Mouse (Mus musculus): ENCODE measurements around the gene Hmg20b.

Gene Hmg20b

GRCm38 (mm10) chr10:81304597-81305238 lies 45.6 kb downstream of the Hmg20b start:
- no peak for DNase-seq (ENCODE audit: low read depth)

DNA sequence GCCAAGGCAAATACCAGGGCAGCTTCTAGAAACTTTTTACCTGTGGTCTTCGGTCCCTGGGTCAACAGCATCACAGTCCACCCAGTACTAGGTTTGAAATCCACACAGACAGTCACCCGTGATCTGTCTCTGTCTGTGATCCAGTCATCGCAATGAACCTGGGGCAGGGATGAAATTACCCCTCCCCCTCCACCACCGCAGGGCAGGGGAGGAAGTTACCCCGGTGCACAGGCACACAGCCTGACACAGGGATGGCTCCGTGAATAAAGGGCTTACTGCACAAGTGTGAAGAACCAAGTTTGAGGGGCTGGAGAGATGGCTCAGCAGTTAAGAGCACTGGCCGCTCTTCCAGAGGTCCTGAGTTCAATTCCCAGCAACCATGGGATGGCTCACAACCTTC lies 46.5 kb downstream of the Hmg20b start:
- no peak for DNase-seq (ENCODE audit: low read depth)

- no peak for DNase-seq (ENCODE audit: low read depth)
These were observed 47.0 kb downstream of the Hmg20b start for GRCm38 (mm10) chr10:81303258-81303657.

DNA sequence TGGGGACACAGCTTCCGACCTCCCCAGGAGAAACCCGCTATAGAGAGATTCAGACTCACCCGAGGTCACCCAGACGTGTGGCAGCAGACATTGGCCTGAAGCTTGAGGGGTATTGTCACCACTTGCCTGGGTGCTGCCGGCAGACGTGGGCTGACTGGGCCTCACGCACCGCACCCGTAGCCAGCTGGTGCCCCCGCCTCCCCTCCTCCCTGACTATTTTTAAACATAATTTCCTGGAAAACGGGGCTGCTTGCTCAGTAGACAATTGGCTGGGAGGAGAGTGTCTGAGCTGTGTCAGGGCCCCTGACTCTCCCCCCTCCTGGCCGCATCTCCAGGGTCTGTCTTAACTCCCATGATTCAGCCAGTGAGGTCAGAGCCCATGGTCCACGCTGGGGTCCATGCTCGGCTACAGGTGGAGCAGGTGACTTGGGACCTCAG lies 47.5 kb downstream of the Hmg20b start:
- no peak for DNase-seq (ENCODE audit: low read depth)

DNA sequence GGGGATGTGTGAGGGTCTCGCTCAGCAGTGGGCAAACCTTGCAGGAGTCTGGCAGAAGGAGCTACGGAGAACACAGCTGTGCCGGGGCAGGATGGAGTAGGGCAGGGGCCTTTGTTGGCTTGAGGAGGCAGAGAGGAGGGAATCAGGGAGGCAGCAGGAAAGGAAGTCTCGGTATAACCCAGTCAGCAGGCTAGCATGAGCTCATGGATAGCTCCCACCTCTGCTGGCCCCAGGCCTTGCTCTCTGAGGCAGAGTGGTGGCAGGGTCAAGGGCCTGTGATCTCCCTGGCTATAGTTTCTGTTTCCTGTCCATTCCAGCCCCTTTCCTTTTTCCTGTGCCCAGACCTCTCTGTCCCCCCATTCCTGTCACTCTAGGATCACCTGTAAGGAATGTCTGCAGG lies 48.0 kb downstream of the Hmg20b start:
- DNase-seq (ENCODE audit: low read depth) = no peak

DNA sequence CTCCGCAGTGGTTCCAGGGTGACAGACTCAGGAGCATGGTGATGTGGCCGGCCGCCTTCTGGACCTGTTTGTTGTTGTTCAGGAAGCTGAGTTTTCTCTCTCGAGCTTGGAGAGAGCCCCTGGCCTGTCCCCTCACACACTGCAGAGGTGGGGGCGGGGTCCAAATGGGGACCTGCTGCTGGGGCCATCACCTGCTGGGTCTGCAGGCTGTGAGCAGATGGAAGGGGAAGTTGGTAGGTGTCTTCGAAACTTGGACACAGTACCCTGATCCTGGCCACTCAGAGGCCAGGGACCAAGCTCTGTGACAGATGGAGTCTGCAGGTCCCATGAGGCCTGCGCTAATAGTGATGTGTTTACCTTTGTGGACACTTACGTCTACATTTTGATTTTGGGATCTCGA lies 49.0 kb downstream of the Hmg20b start:
- DNase-seq (ENCODE audit: low read depth) = no peak

GRCm38 (mm10) chr10:81300352-81300907 lies 49.9 kb downstream of the Hmg20b start:
- no peak for DNase-seq (ENCODE audit: low read depth)

GRCm38 (mm10) chr10:81299585-81300351 lies 50.5 kb downstream of the Hmg20b start:
- DNase-seq (ENCODE audit: low read depth) = no peak

DNA sequence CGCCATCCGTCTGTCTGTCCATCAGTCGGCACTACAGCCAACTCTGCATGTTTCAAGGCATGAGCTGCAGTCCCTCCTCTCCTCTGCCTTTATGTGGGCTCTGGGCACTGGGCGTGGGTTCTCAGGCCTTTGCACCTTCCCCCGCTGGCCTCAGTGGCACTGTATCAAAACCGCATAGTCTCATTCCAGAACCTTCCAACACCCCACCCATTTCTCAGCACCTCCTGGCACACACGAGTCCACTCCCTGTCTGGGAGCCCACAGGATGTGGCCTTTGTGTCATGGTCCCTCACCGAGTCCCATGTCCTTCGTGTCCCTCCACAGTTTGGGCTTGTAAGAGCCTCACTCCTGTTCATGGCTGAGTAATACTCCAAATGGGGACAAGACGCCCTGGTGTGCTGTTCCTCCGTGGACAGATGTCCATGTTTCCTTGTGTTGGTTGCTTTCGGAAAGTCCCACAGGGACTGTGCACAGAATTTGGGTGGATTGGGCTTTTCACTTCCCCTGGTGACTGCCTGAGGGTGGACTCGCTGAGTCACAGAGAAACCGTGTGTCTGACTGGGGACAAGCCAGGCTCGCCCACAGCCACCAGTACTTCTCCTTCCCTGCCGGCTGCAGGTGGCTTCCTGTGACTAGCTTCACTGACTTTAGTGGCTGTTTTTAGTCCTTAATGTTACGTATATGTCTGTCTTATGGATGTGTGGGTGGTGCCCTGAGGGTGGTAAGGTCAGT lies 51.7 kb downstream of the Hmg20b start:
- DNase-seq (ENCODE audit: low read depth) = no peak

DNA sequence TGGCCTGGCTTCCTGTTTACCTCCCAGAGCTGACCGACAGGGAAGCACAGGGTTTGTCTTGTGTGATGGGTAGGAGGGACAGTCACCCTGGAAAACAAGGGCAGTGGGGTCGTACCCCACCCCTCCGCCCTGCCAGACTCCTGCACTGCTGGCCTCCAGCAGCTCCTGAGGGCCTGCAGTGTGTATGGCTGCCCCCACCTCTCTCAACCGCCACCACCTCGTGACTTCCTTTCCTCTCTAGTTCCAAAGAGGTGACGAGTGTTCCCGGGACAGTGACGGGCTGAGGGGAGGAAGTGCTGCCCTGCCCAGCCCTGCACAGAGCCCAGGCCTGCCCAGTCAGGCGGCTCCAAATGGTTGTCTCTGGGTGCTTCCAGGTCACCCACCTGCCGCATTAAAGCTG lies 52.4 kb downstream of the Hmg20b start:
- DNase-seq (ENCODE audit: low read depth) = no peak

DNA sequence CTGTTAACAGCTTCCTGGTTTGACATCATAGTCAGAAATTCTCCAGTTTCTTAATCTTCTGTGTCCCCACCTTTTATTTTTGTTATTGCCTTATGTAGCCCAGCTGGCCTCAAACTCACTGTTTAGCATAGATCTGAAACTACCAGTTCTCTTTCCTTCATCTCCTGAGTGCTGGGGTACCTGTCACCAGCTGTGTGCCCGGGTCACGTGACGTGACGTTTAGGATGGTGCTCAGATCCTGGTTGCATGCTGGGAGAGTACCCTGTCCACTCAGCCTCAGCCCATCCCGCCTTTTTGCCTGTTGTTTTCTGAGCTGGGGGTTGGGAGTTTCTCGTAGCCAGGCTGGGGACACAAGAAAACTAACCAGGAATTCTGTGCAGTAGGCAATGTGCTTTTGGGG lies 53.0 kb downstream of the Hmg20b start:
- DNase-seq (ENCODE audit: low read depth) = no peak
